Mouse (Mus musculus): ENCODE results near the gene Rubcnl. TPM values are rescaled to one million over a fixed set of nuclear protein-coding genes. Genes with fewer than 3 reads are reported as not detected.

The Rubcnl gene
- polyA plus RNA-seq, 1 experiment = 8.3 TPM

GRCm38 (mm10) chr14:74989322-74989721 lies 26.5 kb upstream of the Rubcnl start:
- H3K4me3 ChIP-seq (ENCODE audit: insufficient read depth, low read length) = no peak overlapping the region
- no peak overlapping the region for H3K27ac ChIP-seq (ENCODE audit: insufficient read depth, low read depth, low read length)

DNA sequence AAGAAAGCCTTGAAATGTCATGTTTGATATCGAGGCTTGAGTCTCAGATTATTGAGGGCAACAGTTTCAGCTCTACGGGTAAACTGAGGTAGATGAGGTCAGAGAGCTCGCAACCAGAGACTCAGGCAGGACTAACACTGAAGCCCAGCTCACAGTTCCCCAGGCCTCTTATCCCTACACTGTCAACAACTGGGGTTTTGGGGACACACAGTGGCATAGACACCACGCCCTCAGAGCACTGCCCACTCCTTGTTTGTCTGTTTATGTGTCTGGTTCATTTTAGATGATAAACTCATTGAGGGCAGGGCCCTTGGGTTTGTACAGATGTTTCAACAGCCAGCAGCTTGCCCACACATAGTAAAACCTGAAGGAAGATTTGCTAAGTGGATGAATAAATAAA lies 25.9 kb upstream of the Rubcnl start:
- Histone ChIP-seq H3K27ac (ENCODE audit: insufficient read depth, low read depth, low read length) (no peak overlapping the region), H3K4me3 (ENCODE audit: insufficient read depth, low read length) (no peak overlapping the region)
- TF ChIP-seq POLR2A (IDR thresholded peaks at IDR 0.05; ENCODE audit: borderline replicate concordance, low read depth, low read length) = no peak
- no peak for TF ChIP-seq CTCF (IDR thresholded peaks at IDR 0.05; ENCODE audit: low read depth, low read length)

More at GRCm38 (mm10) chr14:74989322-74989721, 26.5 kb upstream of the Rubcnl start:
- TF ChIP-seq CTCF (IDR thresholded peaks at IDR 0.05; ENCODE audit: low read depth, low read length) (no peak), POLR2A (IDR thresholded peaks at IDR 0.05; ENCODE audit: borderline replicate concordance, low read depth, low read length) (no peak)
- H3K4me1 ChIP-seq (ENCODE audit: control insufficient read depth, insufficient read depth, low read length) = peaks cover 15% of the 10 kb centered on the region

GRCm38 (mm10) chr14:74990504-74990903 lies 25.3 kb upstream of the Rubcnl start:
- Histone ChIP-seq H3K27ac (ENCODE audit: insufficient read depth, low read depth, low read length) (no peak overlapping the region), H3K4me1 (ENCODE audit: control insufficient read depth, insufficient read depth, low read length) (peaks cover 17% of the 10 kb centered on the region), H3K4me3 (ENCODE audit: insufficient read depth, low read length) (no peak overlapping the region)
- no peak for TF ChIP-seq CTCF (IDR thresholded peaks at IDR 0.05; ENCODE audit: low read depth, low read length)
- TF ChIP-seq POLR2A (IDR thresholded peaks at IDR 0.05; ENCODE audit: borderline replicate concordance, low read depth, low read length) = no peak

More for the DNA sequence above, 25.9 kb upstream of the Rubcnl start:
- H3K4me1 ChIP-seq (ENCODE audit: control insufficient read depth, insufficient read depth, low read length) = peaks cover 15% of the 10 kb centered on the region

DNA sequence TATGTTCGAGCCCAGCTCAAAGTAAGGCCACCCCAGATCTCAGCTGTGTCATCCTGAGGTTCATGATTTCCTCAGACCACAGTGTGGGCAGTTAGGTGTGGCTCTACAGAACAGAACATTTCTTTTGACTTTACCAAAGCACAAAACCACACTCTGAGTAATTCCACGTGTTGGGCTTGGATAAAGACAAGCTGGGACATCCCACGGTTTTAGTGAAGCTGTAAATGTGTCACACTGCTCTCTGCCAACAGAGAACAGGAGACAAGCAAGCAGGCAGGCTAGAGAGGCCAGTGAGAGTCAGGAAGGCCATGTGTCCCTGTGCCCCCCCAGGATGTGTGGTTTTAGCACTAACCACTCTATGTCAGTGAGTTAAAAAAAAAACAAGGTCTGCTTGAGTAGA lies 19.3 kb upstream of the Rubcnl start:
- TF ChIP-seq CTCF (IDR thresholded peaks at IDR 0.05; ENCODE audit: low read depth, low read length) (no peak), POLR2A (IDR thresholded peaks at IDR 0.05; ENCODE audit: borderline replicate concordance, low read depth, low read length) (no peak)
- no peak overlapping the region for H3K27ac ChIP-seq (ENCODE audit: insufficient read depth, low read depth, low read length)
- peaks cover 22% of the 10 kb centered on the region for H3K4me1 ChIP-seq (ENCODE audit: control insufficient read depth, insufficient read depth, low read length)
- no peak overlapping the region for H3K4me3 ChIP-seq (ENCODE audit: insufficient read depth, low read length)

DNA sequence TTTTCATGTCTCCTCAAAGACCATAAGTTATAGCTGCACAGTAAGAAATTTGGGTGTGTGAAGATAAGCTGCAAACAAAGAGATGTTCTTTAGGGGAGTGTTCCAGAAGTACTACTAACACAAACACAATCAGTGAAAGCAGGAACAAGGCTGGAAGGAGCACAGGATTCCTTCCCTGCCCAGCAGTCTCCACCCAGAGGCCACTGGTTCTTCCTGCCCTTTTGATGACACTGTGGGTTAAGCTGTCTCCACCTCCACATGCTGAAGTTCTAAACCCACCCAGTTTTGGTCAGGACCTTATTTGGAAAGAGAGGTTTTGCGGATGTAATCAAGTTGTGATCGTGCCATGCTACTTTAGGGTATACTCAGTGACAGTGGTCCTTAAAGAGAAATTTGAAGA lies 18.8 kb upstream of the Rubcnl start:
- H3K27ac ChIP-seq (ENCODE audit: insufficient read depth, low read depth, low read length) = no peak overlapping the region
- no peak for TF ChIP-seq POLR2A (IDR thresholded peaks at IDR 0.05; ENCODE audit: borderline replicate concordance, low read depth, low read length)
- TF ChIP-seq CTCF (IDR thresholded peaks at IDR 0.05; ENCODE audit: low read depth, low read length) = no peak
- H3K4me1 ChIP-seq (ENCODE audit: control insufficient read depth, insufficient read depth, low read length) = peaks cover 22% of the 10 kb centered on the region
- H3K4me3 ChIP-seq (ENCODE audit: insufficient read depth, low read length) = no peak overlapping the region

GRCm38 (mm10) chr14:75001364-75001763 lies 14.5 kb upstream of the Rubcnl start:
- no peak overlapping the region for H3K27ac ChIP-seq (ENCODE audit: insufficient read depth, low read depth, low read length)
- H3K4me1 ChIP-seq (ENCODE audit: control insufficient read depth, insufficient read depth, low read length) = peaks cover 27% of the 10 kb centered on the region
- H3K4me3 ChIP-seq (ENCODE audit: insufficient read depth, low read length) = no peak overlapping the region
- TF ChIP-seq POLR2A (IDR thresholded peaks at IDR 0.05; ENCODE audit: borderline replicate concordance, low read depth, low read length) = no peak
- TF ChIP-seq CTCF (IDR thresholded peaks at IDR 0.05; ENCODE audit: low read depth, low read length) = no peak

GRCm38 (mm10) chr14:75003356-75003755 lies 12.5 kb upstream of the Rubcnl start:
- peaks cover 25% of the 10 kb centered on the region for H3K4me1 ChIP-seq (ENCODE audit: control insufficient read depth, insufficient read depth, low read length)
- H3K4me3 ChIP-seq (ENCODE audit: insufficient read depth, low read length) = no peak overlapping the region
- no peak for TF ChIP-seq CTCF (IDR thresholded peaks at IDR 0.05; ENCODE audit: low read depth, low read length)
- TF ChIP-seq POLR2A (IDR thresholded peaks at IDR 0.05; ENCODE audit: borderline replicate concordance, low read depth, low read length) = no peak
- no peak overlapping the region for H3K27ac ChIP-seq (ENCODE audit: insufficient read depth, low read depth, low read length)

DNA sequence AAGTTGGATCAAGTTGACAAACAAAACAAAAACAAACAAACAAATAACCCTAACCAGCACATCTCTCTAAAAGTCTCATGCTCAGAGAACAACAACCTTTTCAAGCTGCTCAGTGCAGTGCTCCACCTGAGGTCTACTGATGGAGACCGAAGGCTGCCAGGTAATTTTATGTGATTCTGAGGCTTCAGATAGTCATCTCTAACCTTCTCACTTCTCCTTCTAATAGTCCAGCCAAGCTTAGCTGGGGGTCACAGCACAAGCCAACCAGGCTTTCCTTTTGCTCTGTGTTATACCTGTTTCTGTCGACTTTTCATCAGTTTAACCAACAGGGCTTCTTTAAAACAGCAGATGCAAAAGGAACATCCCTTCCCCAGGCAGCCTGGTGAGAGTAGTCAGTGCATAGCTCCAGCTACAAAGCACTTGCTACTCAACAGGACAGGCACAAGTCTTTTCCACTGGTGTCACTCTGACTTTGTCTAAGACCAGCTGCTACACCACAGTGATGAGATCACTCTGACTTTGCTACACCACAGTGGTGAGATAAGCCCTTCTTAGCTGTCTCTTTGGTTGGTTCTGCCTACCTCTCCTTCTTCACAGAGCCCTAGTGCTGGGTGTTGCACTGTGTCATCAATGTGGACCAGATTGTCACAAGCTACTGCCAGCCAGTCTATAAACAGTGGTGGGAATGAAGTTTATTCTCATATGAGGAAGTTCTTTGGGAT lies 10.2 kb upstream of the Rubcnl start:
- H3K27ac ChIP-seq (ENCODE audit: insufficient read depth, low read depth, low read length) = peak overlapping the region; percentile 31
- TF ChIP-seq POLR2A (IDR thresholded peaks at IDR 0.05; ENCODE audit: borderline replicate concordance, low read depth, low read length) = no peak
- TF ChIP-seq CTCF (IDR thresholded peaks at IDR 0.05; ENCODE audit: low read depth, low read length) = no peak
- H3K4me1 ChIP-seq (ENCODE audit: control insufficient read depth, insufficient read depth, low read length) = peaks cover 42% of the 10 kb centered on the region
- no peak overlapping the region for H3K4me3 ChIP-seq (ENCODE audit: insufficient read depth, low read length)

- Histone ChIP-seq H3K4me1 (ENCODE audit: control insufficient read depth, insufficient read depth, low read length) (peaks cover 47% of the 10 kb centered on the region), H3K4me3 (ENCODE audit: insufficient read depth, low read length) (0 out of 2 replicates have a peak overlapping the region, but pooled peaks have one; percentile 28), H3K27ac (ENCODE audit: insufficient read depth, low read depth, low read length) (peak overlapping the region; percentile 70)
- TF ChIP-seq CTCF (IDR thresholded peaks at IDR 0.05; ENCODE audit: low read depth, low read length) = no peak
Observed at GRCm38 (mm10) chr14:75010346-75010745, 5.5 kb upstream of the Rubcnl start.

DNA sequence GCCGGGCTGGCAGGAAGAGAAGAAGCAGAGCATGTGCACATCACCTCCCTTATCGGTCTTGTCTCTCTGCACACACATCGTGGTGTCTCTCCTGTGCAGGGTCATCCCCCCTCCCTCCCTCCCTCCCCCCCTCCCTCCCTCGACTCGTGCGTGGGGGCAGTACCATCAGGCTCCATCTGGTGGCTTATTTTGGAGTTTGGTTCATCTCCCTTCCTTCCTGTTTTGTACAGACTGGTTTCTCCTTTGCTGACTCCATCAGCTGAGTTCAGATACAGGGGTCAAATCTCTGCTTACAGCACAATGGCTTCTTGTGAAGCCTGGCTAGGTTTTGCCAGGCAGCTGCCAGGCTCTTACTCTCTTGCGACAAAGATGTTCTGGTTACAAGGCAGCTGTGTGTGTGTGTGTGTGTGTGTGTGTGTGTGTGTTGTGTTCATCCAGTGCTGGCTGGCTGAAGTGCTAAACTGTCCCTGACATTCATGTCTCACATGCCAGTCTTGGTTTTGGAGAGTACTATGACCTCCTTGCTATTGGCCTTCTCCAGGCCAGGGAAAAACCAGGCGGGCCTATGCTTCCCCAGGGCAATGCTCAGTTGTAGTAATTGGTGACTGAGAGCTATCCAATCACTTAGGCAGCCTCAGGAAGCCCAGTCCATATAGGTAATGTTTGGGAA lies 4.7 kb upstream of the Rubcnl start:
- peak overlapping the region; percentile 28 for H3K4me3 ChIP-seq (ENCODE audit: insufficient read depth, low read length)
- TF ChIP-seq CTCF (IDR thresholded peaks at IDR 0.05; ENCODE audit: low read depth, low read length) = no peak
- TF ChIP-seq POLR2A (IDR thresholded peaks at IDR 0.05; ENCODE audit: borderline replicate concordance, low read depth, low read length) = no peak
- H3K4me1 ChIP-seq (ENCODE audit: control insufficient read depth, insufficient read depth, low read length) = peaks cover 41% of the 10 kb centered on the region
- peak overlapping the region; percentile 81 for H3K27ac ChIP-seq (ENCODE audit: insufficient read depth, low read depth, low read length)
